Mouse (Mus musculus): ENCODE results near the gene Rp9. TPM values are rescaled to one million over a fixed set of nuclear protein-coding genes. Genes with fewer than 3 reads are reported as not detected.
"Not testable (repeated sequence)": the region's sequence is repeated elsewhere in the genome, so short reads cannot be mapped to it uniquely, and the experiment has no call there.

The Rp9 gene
- polyA plus RNA-seq, 1 experiment from 2014 or later: 57.2 TPM

- ATAC-seq (ENCODE audit: low FRiP score, low TSS enrichment) (no peak), DNase-seq (no peak)
- no peak overlapping the region for H3K9ac ChIP-seq (replicated peaks; ENCODE audit: low read length)
- H3K36me3 ChIP-seq (ENCODE audit: control insufficient read depth, insufficient read depth, low read length): no peaks in the 10 kb centered on the region
- WGBS: 73% methylated on average over 1 of the region's 1 CpGs
- H3K9me3 ChIP-seq (ENCODE audit: control insufficient read depth, low read length): no peaks in the 10 kb centered on the region
- no peaks in the 10 kb centered on the region for H3K27me3 ChIP-seq (ENCODE audit: control insufficient read depth, insufficient read depth, low read length)
- H3K4me3 ChIP-seq (replicated peaks; ENCODE audit: low read depth, low read length): no peak overlapping the region
- no peak overlapping the region for H3K4me2 ChIP-seq (ENCODE audit: low read length)
- H3K4me1 ChIP-seq (ENCODE audit: control insufficient read depth, insufficient read depth, low read length): no peaks in the 10 kb centered on the region
- H3K27ac ChIP-seq (replicated peaks; ENCODE audit: low read depth, low read length): no peak overlapping the region
Observed at GRCm38 (mm10) chr9:22422559-22422958, 47.0 kb downstream of the Rp9 start.

- Histone ChIP-seq H3K4me2 (ENCODE audit: low read length) (no peak overlapping the region), H3K36me3 (ENCODE audit: control insufficient read depth, insufficient read depth, low read length) (no peaks in the 10 kb centered on the region), H3K9me3 (ENCODE audit: control insufficient read depth, low read length) (no peaks in the 10 kb centered on the region), H3K27me3 (ENCODE audit: control insufficient read depth, insufficient read depth, low read length) (no peaks in the 10 kb centered on the region), H3K9ac (replicated peaks; ENCODE audit: low read length) (no peak overlapping the region), H3K27ac (replicated peaks; ENCODE audit: low read depth, low read length) (no peak overlapping the region), H3K4me1 (ENCODE audit: control insufficient read depth, insufficient read depth, low read length) (no peaks in the 10 kb centered on the region), H3K4me3 (replicated peaks; ENCODE audit: low read depth, low read length) (no peak overlapping the region)
- DNase-seq (no peak), ATAC-seq (ENCODE audit: low FRiP score, low TSS enrichment) (no peak)
- WGBS: 23% methylated on average over 7 of the region's 7 CpGs
Observed at GRCm38 (mm10) chr9:22420491-22420890, 49.1 kb downstream of the Rp9 start.

- Histone ChIP-seq H3K4me2 (ENCODE audit: low read length) (no peak overlapping the region), H3K9me3 (ENCODE audit: control insufficient read depth, low read length) (no peaks in the 10 kb centered on the region), H3K9ac (replicated peaks; ENCODE audit: low read length) (no peak overlapping the region), H3K4me3 (replicated peaks; ENCODE audit: low read depth, low read length) (no peak overlapping the region), H3K4me1 (ENCODE audit: control insufficient read depth, insufficient read depth, low read length) (no peaks in the 10 kb centered on the region), H3K27me3 (ENCODE audit: control insufficient read depth, insufficient read depth, low read length) (no peaks in the 10 kb centered on the region), H3K36me3 (ENCODE audit: control insufficient read depth, insufficient read depth, low read length) (no peaks in the 10 kb centered on the region), H3K27ac (replicated peaks; ENCODE audit: low read depth, low read length) (no peak overlapping the region)
- 68% methylated on average over 3 of the region's 3 CpGs for WGBS
- ATAC-seq (ENCODE audit: low FRiP score, low TSS enrichment) (no peak), DNase-seq (no peak)
Observed at GRCm38 (mm10) chr9:22419877-22420276, 49.7 kb downstream of the Rp9 start.

- no peak overlapping the region for H3K9ac ChIP-seq (replicated peaks; ENCODE audit: low read length)
- H3K9me3 ChIP-seq (ENCODE audit: control insufficient read depth, low read length): no peaks in the 10 kb centered on the region
- H3K27me3 ChIP-seq (ENCODE audit: control insufficient read depth, insufficient read depth, low read length): no peaks in the 10 kb centered on the region
- H3K27ac ChIP-seq (replicated peaks; ENCODE audit: low read depth, low read length): no peak overlapping the region
- H3K36me3 ChIP-seq (ENCODE audit: control insufficient read depth, insufficient read depth, low read length): no peaks in the 10 kb centered on the region
- DNase-seq: no peak
- ATAC-seq (ENCODE audit: low FRiP score, low TSS enrichment): no peak
- H3K4me3 ChIP-seq (replicated peaks; ENCODE audit: low read depth, low read length): no peak overlapping the region
- no peak overlapping the region for H3K4me2 ChIP-seq (ENCODE audit: low read length)
- no peaks in the 10 kb centered on the region for H3K4me1 ChIP-seq (ENCODE audit: control insufficient read depth, insufficient read depth, low read length)
- WGBS: 65% methylated on average over 6 of the region's 6 CpGs
Observed at GRCm38 (mm10) chr9:22417547-22417946, 52.0 kb downstream of the Rp9 start.

- H3K27ac ChIP-seq (replicated peaks; ENCODE audit: low read depth, low read length): no peak overlapping the region
- 86% methylated on average over 3 of the region's 3 CpGs for WGBS
- no peak for DNase-seq
- H3K4me3 ChIP-seq (replicated peaks; ENCODE audit: low read depth, low read length): no peak overlapping the region
- no peak overlapping the region for H3K9ac ChIP-seq (replicated peaks; ENCODE audit: low read length)
- no peaks in the 10 kb centered on the region for H3K9me3 ChIP-seq (ENCODE audit: control insufficient read depth, low read length)
- no peaks in the 10 kb centered on the region for H3K27me3 ChIP-seq (ENCODE audit: control insufficient read depth, insufficient read depth, low read length)
- ATAC-seq (ENCODE audit: low FRiP score, low TSS enrichment): no peak
- H3K4me2 ChIP-seq (ENCODE audit: low read length): no peak overlapping the region
- no peaks in the 10 kb centered on the region for H3K4me1 ChIP-seq (ENCODE audit: control insufficient read depth, insufficient read depth, low read length)
- no peaks in the 10 kb centered on the region for H3K36me3 ChIP-seq (ENCODE audit: control insufficient read depth, insufficient read depth, low read length)
Observed at GRCm38 (mm10) chr9:22416187-22416586, 53.4 kb downstream of the Rp9 start.

- no peaks in the 10 kb centered on the region for H3K27me3 ChIP-seq (ENCODE audit: control insufficient read depth, insufficient read depth, low read length)
- peak within 1 kb of the TSS; percentile 61 for H3K4me3 ChIP-seq (replicated peaks; ENCODE audit: low read depth, low read length)
- WGBS: under 1% methylated on average over 43 of the region's 43 CpGs
- H3K36me3 ChIP-seq (ENCODE audit: control insufficient read depth, insufficient read depth, low read length): no peaks in the 10 kb centered on the region
- peak within 1 kb of the TSS; percentile 67 for H3K9ac ChIP-seq (replicated peaks; ENCODE audit: low read length)
- ATAC-seq (ENCODE audit: low FRiP score, low TSS enrichment): peak; percentile 99
- no peaks in the 10 kb centered on the region for H3K9me3 ChIP-seq (ENCODE audit: control insufficient read depth, low read length)
- H3K27ac ChIP-seq (replicated peaks; ENCODE audit: low read depth, low read length): peak within 1 kb of the TSS; percentile 77
- no peaks in the 10 kb centered on the region for H3K4me1 ChIP-seq (ENCODE audit: control insufficient read depth, insufficient read depth, low read length)
- DNase-seq: peak; percentile 98
- peak within 1 kb of the TSS; percentile 55 for H3K4me2 ChIP-seq (ENCODE audit: low read length)
Observed at GRCm38 (mm10) chr9:22411002-22411857, 58.3 kb downstream of the Rp9 start, which contains the start of gene 9530077C05Rik. Gene 9530077C05Rik (plus strand): TSS chr9:22411513.

- H3K9ac ChIP-seq (replicated peaks; ENCODE audit: low read length): no peak overlapping the region
- 74% methylated on average over 7 of the region's 7 CpGs for WGBS
- H3K4me1 ChIP-seq (ENCODE audit: control insufficient read depth, insufficient read depth, low read length): no peaks in the 10 kb centered on the region
- H3K4me3 ChIP-seq (replicated peaks; ENCODE audit: low read depth, low read length): no peak overlapping the region
- no peaks in the 10 kb centered on the region for H3K9me3 ChIP-seq (ENCODE audit: control insufficient read depth, low read length)
- H3K27ac ChIP-seq (replicated peaks; ENCODE audit: low read depth, low read length): no peak overlapping the region
- ATAC-seq (ENCODE audit: low FRiP score, low TSS enrichment): no peak
- DNase-seq: no peak
- no peak overlapping the region for H3K4me2 ChIP-seq (ENCODE audit: low read length)
- H3K27me3 ChIP-seq (ENCODE audit: control insufficient read depth, insufficient read depth, low read length): no peaks in the 10 kb centered on the region
- no peaks in the 10 kb centered on the region for H3K36me3 ChIP-seq (ENCODE audit: control insufficient read depth, insufficient read depth, low read length)
Observed at GRCm38 (mm10) chr9:22409501-22409900, 60.0 kb downstream of the Rp9 start.

GRCm38 (mm10) chr9:22408344-22408743 lies 61.2 kb downstream of the Rp9 start:
- not testable (repeated sequence) for H3K4me3 ChIP-seq (replicated peaks; ENCODE audit: low read depth, low read length); H3K36me3 ChIP-seq (ENCODE audit: control insufficient read depth, insufficient read depth, low read length); H3K9ac ChIP-seq (replicated peaks; ENCODE audit: low read length); H3K27ac ChIP-seq (replicated peaks; ENCODE audit: low read depth, low read length); H3K4me1 ChIP-seq (ENCODE audit: control insufficient read depth, insufficient read depth, low read length); H3K4me2 ChIP-seq (ENCODE audit: low read length); H3K9me3 ChIP-seq (ENCODE audit: control insufficient read depth, low read length); H3K27me3 ChIP-seq (ENCODE audit: control insufficient read depth, insufficient read depth, low read length); ATAC-seq (ENCODE audit: low FRiP score, low TSS enrichment)
- peak; percentile 30 for DNase-seq
- WGBS: 27% methylated on average over 4 of the region's 4 CpGs

GRCm38 (mm10) chr9:22407633-22408032 lies 61.9 kb downstream of the Rp9 start:
- not testable (repeated sequence) for DNase-seq; H3K36me3 ChIP-seq (ENCODE audit: control insufficient read depth, insufficient read depth, low read length); H3K27me3 ChIP-seq (ENCODE audit: control insufficient read depth, insufficient read depth, low read length); H3K4me2 ChIP-seq (ENCODE audit: low read length); H3K4me1 ChIP-seq (ENCODE audit: control insufficient read depth, insufficient read depth, low read length); H3K9me3 ChIP-seq (ENCODE audit: control insufficient read depth, low read length); H3K9ac ChIP-seq (replicated peaks; ENCODE audit: low read length); H3K27ac ChIP-seq (replicated peaks; ENCODE audit: low read depth, low read length); H3K4me3 ChIP-seq (replicated peaks; ENCODE audit: low read depth, low read length); ATAC-seq (ENCODE audit: low FRiP score, low TSS enrichment)
- WGBS: 80% methylated on average over 3 of the region's 4 CpGs
